Mouse (Mus musculus) neural tube, embryonic 11.5 days (tissue): ENCODE results near the gene Capn2. TPM values are rescaled to one million over a fixed set of nuclear protein-coding genes. Genes with fewer than 3 reads are reported as not detected.

Source experiments
- ATAC-seq: fragments of 200-750 bp; cut with Nextera tagmentation; 2 replicates; pipeline ENCODE4 v1.8.0; 2017; ENCODE audit warnings: moderate number of reproducible peaks, mild to moderate bottlenecking, moderate TSS enrichment, moderate library complexity; ENCODE audit not compliant: insufficient read depth, low FRiP score, low TSS enrichment
- DNase-seq: peaks from one replicate; pipeline ENCODE4 v3.0.0-alpha.2; 2015; ENCODE audit warnings: low spot score
- H3K27ac ChIP-seq: fragments of 300-500 bp; sonication (generic); 2 replicates; pipeline ENCODE4 v1.5.1; 2014; ENCODE audit warnings: low read depth, mild to moderate bottlenecking, low read length
- H3K27me3 ChIP-seq: fragments of 300-500 bp; sonication (generic); 2 replicates; pipeline ENCODE4 v1.6.1; 2014; ENCODE audit warnings: mild to moderate bottlenecking, low read length, mixed read lengths; ENCODE audit not compliant: control insufficient read depth, insufficient read depth
- H3K36me3 ChIP-seq: fragments of 300-500 bp; sonication (generic); 2 replicates; pipeline ENCODE4 v1.6.1; 2014; ENCODE audit warnings: mild to moderate bottlenecking, low read length, moderate library complexity, mixed read lengths; ENCODE audit not compliant: control insufficient read depth, insufficient read depth
- H3K4me1 ChIP-seq: fragments of 300-500 bp; sonication (generic); 2 replicates; pipeline ENCODE4 v1.6.1; 2014; ENCODE audit warnings: low read length, mixed read lengths; ENCODE audit not compliant: control insufficient read depth, insufficient read depth
- H3K4me2 ChIP-seq: fragments of 300-500 bp; sonication (generic); 2 replicates; pipeline ENCODE4 v1.6.1; 2014; ENCODE audit warnings: low read depth, mild to moderate bottlenecking, moderate library complexity
- H3K4me3 ChIP-seq: fragments of 300-500 bp; sonication (generic); 2 replicates; pipeline ENCODE4 v1.5.1; 2014; ENCODE audit warnings: low read depth, low read length
- H3K9ac ChIP-seq: fragments of 300-500 bp; sonication (generic); 2 replicates; pipeline ENCODE4 v1.6.1; 2014; ENCODE audit warnings: mild to moderate bottlenecking, low read length
- H3K9me3 ChIP-seq: fragments of 300-500 bp; sonication (generic); 2 replicates; pipeline ENCODE4 v1.6.1; 2016; ENCODE audit warnings: low read length; ENCODE audit not compliant: control insufficient read depth
- WGBS: fragments of 180-500 bp; shearing (Covaris S2); extraction: QIAGEN DNeasy Blood & Tissue Kit; methylation state at CpG from one replicate; pipeline ENCODE4 v1.1.7; 2014; 5-methylcytosine and 5-hydroxymethylcytosine counted together
- polyA plus RNA-seq: library from polyadenylated mRNA; unstranded; fragments of >200 nt; fragmentation: Nextera tagmentation; extraction: Ambion mirVana; gene quantifications from 2 replicates; pipeline ENCODE4 v1.2.1, GENCODE M21; 2014

Gene Capn2
- polyA plus RNA-seq, 1 experiment from 2014 or later: 90.8 TPM

DNA sequence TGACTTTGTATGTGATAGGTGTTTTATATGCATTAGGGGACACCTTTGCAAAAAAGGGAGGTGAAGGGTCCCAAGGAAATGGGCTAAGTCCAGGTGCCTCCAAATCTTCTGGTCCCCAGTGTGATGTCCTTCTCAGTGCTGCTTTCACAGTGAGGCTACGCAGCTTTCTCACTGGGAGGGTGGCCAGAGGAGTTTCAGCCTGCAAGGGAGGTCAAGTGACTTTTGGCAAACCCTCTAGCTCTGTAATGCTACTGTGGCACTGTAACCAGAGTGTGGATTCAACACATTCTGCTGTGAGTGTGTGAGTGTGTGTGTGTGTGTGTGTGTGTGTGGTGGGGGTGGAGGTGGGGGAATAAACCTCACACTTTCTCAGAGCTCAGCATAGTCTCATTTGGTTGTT lies 90.0 kb downstream of the Capn2 start:
- WGBS: 75% methylated on average over 1 of the region's 1 CpGs
- H3K36me3 ChIP-seq: peaks cover 2% of the 10 kb centered on the region
- no peak for ATAC-seq
- H3K4me3 ChIP-seq: no peak overlapping the region
- no peak overlapping the region for H3K9ac ChIP-seq
- H3K27ac ChIP-seq: no peak overlapping the region
- no peak for DNase-seq
- no peaks in the 10 kb centered on the region for H3K27me3 ChIP-seq
- 0 out of 2 replicates have a peak, but pooled peaks cover 3% of the 10 kb centered on the region for H3K4me1 ChIP-seq
- H3K4me2 ChIP-seq: no peak overlapping the region
- H3K9me3 ChIP-seq: no peaks in the 10 kb centered on the region

DNA sequence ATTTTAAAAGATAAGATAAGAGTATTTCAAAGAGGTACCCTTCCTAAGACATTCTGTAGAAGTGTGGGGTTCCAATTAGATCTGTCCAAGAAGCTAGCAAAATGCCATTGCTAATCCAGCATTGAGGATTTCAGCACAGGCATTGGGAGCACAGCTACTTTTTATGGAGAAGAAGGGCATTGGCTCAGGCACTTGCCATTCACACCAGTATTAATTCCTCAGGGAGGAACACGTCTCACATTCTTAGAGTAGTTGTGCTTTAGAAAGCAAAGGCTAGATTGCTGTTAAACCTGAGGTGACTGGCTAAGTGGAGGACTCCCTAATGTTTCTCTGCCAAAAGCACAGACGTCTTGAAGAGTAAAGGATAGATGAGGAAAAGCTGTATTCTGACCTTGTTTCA lies 91.0 kb downstream of the Capn2 start:
- Histone ChIP-seq H3K9me3 (no peaks in the 10 kb centered on the region), H3K36me3 (no peaks in the 10 kb centered on the region; the same call in 1 of the 2 replicates), H3K27me3 (no peaks in the 10 kb centered on the region), H3K4me2 (no peak overlapping the region), H3K4me3 (no peak overlapping the region), H3K27ac (no peak overlapping the region), H3K4me1 (0 out of 2 replicates have a peak, but pooled peaks cover 3% of the 10 kb centered on the region), H3K9ac (no peak overlapping the region)
- DNase-seq (no peak), ATAC-seq (no peak)
- 49% methylated on average over 2 of the region's 2 CpGs for WGBS

- Histone ChIP-seq H3K9ac (no peak overlapping the region), H3K27me3 (no peaks in the 10 kb centered on the region), H3K4me3 (no peak overlapping the region), H3K27ac (no peak overlapping the region), H3K9me3 (no peaks in the 10 kb centered on the region), H3K4me2 (no peak overlapping the region), H3K4me1 (0 out of 2 replicates have a peak, but pooled peaks cover 3% of the 10 kb centered on the region), H3K36me3 (no peaks in the 10 kb centered on the region)
- no peak for DNase-seq
- ATAC-seq: no peak
- WGBS: 70% methylated on average over 3 of the region's 3 CpGs
These were observed 92.2 kb downstream of the Capn2 start for GRCm38 (mm10) chr1:182425176-182425575.

DNA sequence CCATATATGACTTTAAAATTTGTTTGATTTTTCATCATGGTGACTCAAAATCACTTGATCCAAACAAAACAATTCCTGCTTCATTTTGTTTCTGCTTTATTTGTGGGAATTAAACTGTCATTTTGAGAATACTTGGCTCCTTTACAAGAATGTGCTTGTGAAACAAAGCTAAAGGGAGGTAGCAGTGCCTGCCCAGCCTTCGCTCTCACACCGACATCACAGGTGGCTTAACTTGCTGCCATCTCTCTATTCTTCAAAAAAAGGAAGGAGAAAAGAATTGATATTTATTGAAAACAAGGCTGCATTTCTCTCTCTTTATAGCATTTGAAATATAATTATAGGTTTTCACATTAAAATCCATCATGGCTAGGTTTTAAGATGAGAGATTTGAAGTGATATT lies 93.1 kb downstream of the Capn2 start:
- no peak for ATAC-seq
- no peak for DNase-seq
- Histone ChIP-seq H3K27ac (no peak overlapping the region), H3K27me3 (no peaks in the 10 kb centered on the region), H3K4me3 (no peak overlapping the region), H3K9me3 (no peaks in the 10 kb centered on the region), H3K4me1 (0 out of 2 replicates have a peak, but pooled peaks cover 3% of the 10 kb centered on the region), H3K36me3 (no peaks in the 10 kb centered on the region), H3K9ac (no peak overlapping the region), H3K4me2 (no peak overlapping the region)
- 87% methylated on average over 2 of the region's 2 CpGs for WGBS

GRCm38 (mm10) chr1:182419481-182419880 lies 97.9 kb downstream of the Capn2 start:
- no peak overlapping the region for H3K9ac ChIP-seq
- no peaks in the 10 kb centered on the region for H3K4me1 ChIP-seq
- DNase-seq: no peak
- no peaks in the 10 kb centered on the region for H3K36me3 ChIP-seq
- H3K27me3 ChIP-seq: no peaks in the 10 kb centered on the region
- H3K4me3 ChIP-seq: no peak overlapping the region
- no peak for ATAC-seq
- no peak overlapping the region for H3K27ac ChIP-seq
- no peaks in the 10 kb centered on the region for H3K9me3 ChIP-seq
- no peak overlapping the region for H3K4me2 ChIP-seq
- 71% methylated on average over 3 of the region's 3 CpGs for WGBS

Other genes with a start within 250 kb of the Capn2 start
- gene Degs1, start 234.8 kb downstream of the Capn2 start, polyA plus RNA-seq: 68.8 and 68.9 TPM in 2 replicates
- gene Fbxo28, start 176.0 kb downstream of the Capn2 start, polyA plus RNA-seq: 33.0 and 33.3 TPM in 2 replicates
- 35.4 and 40.1 TPM in 2 replicates for gene Trp53bp2, start 108.4 kb downstream of the Capn2 start, polyA plus RNA-seq
- not detected in 2 replicates for gene Capn8, start 47.4 kb upstream of the Capn2 start, polyA plus RNA-seq
- not detected in 2 replicates for gene Ccdc185, start 231.6 kb upstream of the Capn2 start, polyA plus RNA-seq
- 29.1 and 30.0 TPM in 2 replicates for gene Susd4, start 246.3 kb upstream of the Capn2 start, polyA plus RNA-seq